Mouse (Mus musculus): ENCODE data around the gene Nkx1-1. TPM values are rescaled to one million over a fixed set of nuclear protein-coding genes. Genes with fewer than 3 reads are reported as not detected.

Gene Nkx1-1
- polyA plus RNA-seq, 1 experiment from 2014 or later, result 0.25 TPM

GRCm38 (mm10) chr5:33435941-33436340, 2.2 kb upstream of the Nkx1-1 start:
- Histone ChIP-seq H3K9me3 (no peaks in the 10 kb centered on the region), H3K27me3 (peaks cover 91% of the 10 kb centered on the region), H3K4me2 (no peak overlapping the region), H3K36me3 (no peaks in the 10 kb centered on the region), H3K9ac (no peak overlapping the region), H3K27ac (replicated peaks) (no peak overlapping the region), H3K4me3 (no peak overlapping the region), H3K4me1 (replicated peaks) (peaks cover 39% of the 10 kb centered on the region)
- 3% methylated on average over 4 of the region's 4 CpGs for WGBS
- ATAC-seq (ENCODE audit: low FRiP score, low read depth), result no peak

DNA sequence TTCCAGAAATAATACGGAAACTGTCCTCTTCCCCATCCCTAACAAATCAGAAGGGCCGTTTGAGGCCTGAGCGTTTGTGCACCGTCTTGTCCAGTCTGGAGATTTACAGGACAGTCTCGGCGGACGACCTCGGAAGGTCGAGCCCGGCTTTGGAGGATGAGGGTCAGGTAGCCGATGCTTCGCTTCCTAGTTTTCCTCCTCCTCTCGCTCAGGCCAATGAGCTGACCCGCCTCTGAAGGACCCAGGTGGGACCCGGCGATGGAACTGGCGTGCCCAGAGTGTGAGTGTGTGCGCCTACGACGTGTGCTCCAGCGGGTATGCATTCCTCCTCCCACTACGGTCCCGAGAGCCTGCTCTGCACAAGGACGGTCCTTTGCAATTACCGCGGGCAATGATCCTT, 1.4 kb upstream of the Nkx1-1 start:
- no peak for ATAC-seq (ENCODE audit: low FRiP score, low read depth)
- peaks cover 44% of the 10 kb centered on the region for H3K4me1 ChIP-seq (replicated peaks)
- no peak overlapping the region for H3K4me3 ChIP-seq
- no peak overlapping the region for H3K4me2 ChIP-seq
- no peaks in the 10 kb centered on the region for H3K36me3 ChIP-seq
- no peak overlapping the region for H3K9ac ChIP-seq
- H3K27me3 ChIP-seq, result peaks cover 90% of the 10 kb centered on the region
- H3K9me3 ChIP-seq, result no peaks in the 10 kb centered on the region
- no peak overlapping the region for H3K27ac ChIP-seq (replicated peaks)
- WGBS, result 2% methylated on average over 26 of the region's 26 CpGs

DNA sequence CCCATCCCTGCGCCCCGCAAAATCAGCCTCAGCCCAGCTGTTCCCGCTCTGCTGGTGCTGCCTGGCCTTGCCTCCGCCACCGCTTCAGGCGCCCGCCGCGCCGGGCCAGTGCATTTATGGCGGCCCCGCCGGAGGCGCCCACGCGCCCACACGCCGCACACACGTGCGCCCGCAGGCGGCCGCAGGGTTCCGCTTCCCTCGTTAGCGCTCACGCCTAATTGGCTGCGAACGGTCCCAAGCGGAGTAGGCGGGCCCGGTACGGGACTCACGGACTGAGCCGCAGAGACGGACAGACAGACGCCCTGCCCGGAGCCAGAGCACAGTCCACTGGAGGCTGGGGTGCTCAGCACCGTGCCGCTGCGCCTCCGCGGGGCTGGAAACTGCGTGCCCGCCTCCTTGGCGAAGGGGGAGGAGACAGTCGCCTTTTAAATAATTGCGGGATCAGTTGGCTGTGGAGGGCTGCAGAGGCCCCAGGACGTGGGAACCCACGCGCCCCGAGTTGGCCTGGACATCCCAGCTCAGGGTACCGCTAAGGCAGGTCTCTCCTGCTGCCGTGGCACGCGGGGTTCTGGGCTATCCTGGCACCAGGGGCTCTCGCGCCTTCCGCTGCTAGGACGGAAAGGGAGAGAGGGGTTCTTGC, 485 bp upstream of the Nkx1-1 start:
- H3K27me3 ChIP-seq, result peaks cover 90% of the 10 kb centered on the region
- ATAC-seq (ENCODE audit: low FRiP score, low read depth), result no peak
- H3K27ac ChIP-seq (replicated peaks), result no peak overlapping the region
- peak overlapping the region; percentile 26 for H3K4me3 ChIP-seq
- peaks cover 44% of the 10 kb centered on the region for H3K4me1 ChIP-seq (replicated peaks)
- peak overlapping the region; percentile 47 for H3K4me2 ChIP-seq
- 2% methylated on average over 58 of the region's 60 CpGs for WGBS
- no peaks in the 10 kb centered on the region for H3K36me3 ChIP-seq
- no peak overlapping the region for H3K9ac ChIP-seq
- H3K9me3 ChIP-seq, result no peaks in the 10 kb centered on the region

GRCm38 (mm10) chr5:33432057-33432935, 1.5 kb downstream of the Nkx1-1 start:
- Histone ChIP-seq H3K27ac (replicated peaks) (no peak overlapping the region), H3K27me3 (peaks cover 90% of the 10 kb centered on the region), H3K36me3 (no peaks in the 10 kb centered on the region), H3K4me2 (no peak overlapping the region; the same call in 1 of the 2 replicates), H3K9ac (no peak overlapping the region), H3K4me1 (replicated peaks) (peaks cover 39% of the 10 kb centered on the region), H3K4me3 (peak overlapping the region; percentile 12), H3K9me3 (no peaks in the 10 kb centered on the region)
- no peak for ATAC-seq (ENCODE audit: low FRiP score, low read depth)
- WGBS, result under 1% methylated on average over 39 of the region's 39 CpGs

DNA sequence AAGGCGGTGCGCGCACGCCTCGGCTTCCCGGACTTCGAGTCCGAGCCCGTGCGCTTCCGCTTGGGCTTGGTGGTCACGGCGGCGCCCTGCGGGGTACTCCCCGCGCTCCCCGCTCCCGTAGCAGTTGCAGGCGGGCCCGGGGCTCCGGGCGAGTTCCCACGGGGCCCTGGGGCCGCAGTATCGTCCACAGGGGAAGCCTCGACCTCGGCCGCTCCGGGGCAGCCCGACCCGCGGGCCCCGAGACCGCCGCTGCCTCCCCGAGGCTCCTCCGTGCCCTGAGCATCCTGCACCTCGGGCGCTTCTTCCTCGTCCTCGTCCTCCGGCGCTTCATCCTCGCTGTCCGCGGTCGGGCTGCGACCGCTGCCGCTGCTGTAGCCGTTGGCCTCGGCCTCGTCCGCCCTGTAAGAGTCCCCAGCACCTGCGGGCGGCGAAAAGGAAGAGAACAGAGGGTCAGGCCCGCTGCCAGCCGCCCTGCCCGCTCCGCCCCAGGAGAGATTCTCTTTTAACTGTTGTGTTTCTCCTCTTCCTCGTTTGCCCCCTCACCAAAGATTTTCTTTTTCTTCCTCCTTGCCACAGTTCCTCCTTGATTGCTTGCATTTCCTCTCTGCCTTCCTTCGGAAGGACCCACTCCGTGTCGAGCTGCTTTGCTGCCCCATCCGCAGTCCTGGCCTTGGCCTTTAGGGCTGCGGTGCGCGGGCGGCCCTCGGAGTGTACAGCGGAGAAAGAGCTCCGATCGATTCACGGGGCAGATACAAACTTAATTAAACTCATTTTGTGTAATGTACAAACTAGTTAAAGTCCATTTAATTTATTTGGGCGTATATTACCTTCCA, 2.4 kb downstream of the Nkx1-1 start:
- H3K4me1 ChIP-seq (replicated peaks), result peaks cover 39% of the 10 kb centered on the region
- H3K9me3 ChIP-seq, result no peaks in the 10 kb centered on the region
- ATAC-seq (ENCODE audit: low FRiP score, low read depth), result no peak
- WGBS, result under 1% methylated on average over 77 of the region's 77 CpGs
- H3K27ac ChIP-seq (replicated peaks), result no peak overlapping the region
- H3K36me3 ChIP-seq, result no peaks in the 10 kb centered on the region
- H3K4me3 ChIP-seq, result peak overlapping the region; percentile 12
- H3K27me3 ChIP-seq, result peaks cover 90% of the 10 kb centered on the region
- no peak overlapping the region for H3K9ac ChIP-seq
- peak overlapping the region; percentile 28 for H3K4me2 ChIP-seq

GRCm38 (mm10) chr5:33430511-33431172, 3.1 kb downstream of the Nkx1-1 start:
- peak overlapping the region; percentile 28 for H3K4me2 ChIP-seq
- H3K27ac ChIP-seq (replicated peaks), result no peak overlapping the region
- peak overlapping the region; percentile 12 for H3K4me3 ChIP-seq
- H3K36me3 ChIP-seq, result no peaks in the 10 kb centered on the region
- no peak for ATAC-seq (ENCODE audit: low FRiP score, low read depth)
- 2% methylated on average over 58 of the region's 64 CpGs for WGBS
- H3K27me3 ChIP-seq, result peaks cover 87% of the 10 kb centered on the region
- H3K4me1 ChIP-seq (replicated peaks), result peaks cover 39% of the 10 kb centered on the region
- no peak overlapping the region for H3K9ac ChIP-seq
- H3K9me3 ChIP-seq, result no peaks in the 10 kb centered on the region

GRCm38 (mm10) chr5:33430106-33430505, 3.7 kb downstream of the Nkx1-1 start:
- no peak overlapping the region for H3K4me3 ChIP-seq
- H3K9me3 ChIP-seq, result no peaks in the 10 kb centered on the region
- no peaks in the 10 kb centered on the region for H3K36me3 ChIP-seq
- H3K4me1 ChIP-seq (replicated peaks), result peaks cover 39% of the 10 kb centered on the region
- H3K9ac ChIP-seq, result no peak overlapping the region
- peak overlapping the region; percentile 28; the same call in 1 of the 2 replicates for H3K4me2 ChIP-seq
- H3K27ac ChIP-seq (replicated peaks), result no peak overlapping the region
- 4% methylated on average over 16 of the region's 16 CpGs for WGBS
- ATAC-seq (ENCODE audit: low FRiP score, low read depth), result no peak
- peaks cover 83% of the 10 kb centered on the region for H3K27me3 ChIP-seq

DNA sequence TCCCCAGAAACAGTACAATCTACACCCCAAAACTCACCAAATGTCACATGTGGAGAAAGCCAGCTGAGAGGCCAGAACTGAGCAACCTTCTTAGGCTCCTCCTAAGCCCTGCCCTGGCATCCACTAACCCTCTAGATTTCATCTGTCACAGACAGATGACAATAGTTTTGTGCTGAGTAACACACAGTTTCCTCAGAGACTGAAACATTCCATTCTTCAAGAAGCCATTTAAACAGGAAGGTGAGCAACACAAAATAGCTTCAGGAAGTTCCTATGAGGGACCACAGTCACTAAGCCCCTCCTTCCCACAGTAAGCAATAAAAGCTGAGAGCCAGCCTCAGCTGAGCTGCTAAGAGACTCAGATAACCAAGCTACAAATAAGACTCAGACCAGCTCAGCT, 6.3 kb downstream of the Nkx1-1 start:
- Histone ChIP-seq H3K36me3 (no peaks in the 10 kb centered on the region), H3K4me2 (no peak overlapping the region), H3K4me3 (no peak overlapping the region), H3K27ac (replicated peaks) (no peak overlapping the region), H3K27me3 (peaks cover 61% of the 10 kb centered on the region), H3K4me1 (replicated peaks) (peaks cover 15% of the 10 kb centered on the region), H3K9ac (no peak overlapping the region), H3K9me3 (no peaks in the 10 kb centered on the region)
- no peak for ATAC-seq (ENCODE audit: low FRiP score, low read depth)

DNA sequence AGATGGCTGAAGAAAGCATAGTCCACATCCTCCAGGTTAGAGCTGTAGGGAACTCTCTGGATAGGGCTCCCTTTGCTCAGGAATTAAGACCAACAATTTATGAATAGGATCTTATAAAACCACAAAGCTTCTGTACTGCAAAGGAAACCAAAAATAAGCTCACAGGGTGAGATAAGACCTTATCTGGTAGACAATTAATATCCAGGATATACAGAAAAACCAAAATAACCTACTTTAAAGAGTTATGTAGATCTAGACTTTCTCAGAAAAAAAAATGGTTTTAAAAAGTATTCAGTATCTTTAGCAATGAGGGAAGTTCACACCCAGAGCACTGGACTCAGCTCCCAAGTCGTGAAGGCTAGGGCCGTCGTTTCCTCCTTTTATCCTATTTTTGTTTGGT, 13.5 kb downstream of the Nkx1-1 start:
- Histone ChIP-seq H3K36me3 (no peaks in the 10 kb centered on the region), H3K27ac (replicated peaks) (no peak overlapping the region), H3K4me2 (no peak overlapping the region), H3K27me3 (peaks cover 6% of the 10 kb centered on the region; the same call in 1 of the 2 replicates), H3K9ac (no peak overlapping the region), H3K4me1 (replicated peaks) (no peaks in the 10 kb centered on the region), H3K4me3 (no peak overlapping the region), H3K9me3 (no peaks in the 10 kb centered on the region)
- ATAC-seq (ENCODE audit: low FRiP score, low read depth), result no peak
- 76% methylated on average over 3 of the region's 3 CpGs for whole genome bisulfite sequencing

DNA sequence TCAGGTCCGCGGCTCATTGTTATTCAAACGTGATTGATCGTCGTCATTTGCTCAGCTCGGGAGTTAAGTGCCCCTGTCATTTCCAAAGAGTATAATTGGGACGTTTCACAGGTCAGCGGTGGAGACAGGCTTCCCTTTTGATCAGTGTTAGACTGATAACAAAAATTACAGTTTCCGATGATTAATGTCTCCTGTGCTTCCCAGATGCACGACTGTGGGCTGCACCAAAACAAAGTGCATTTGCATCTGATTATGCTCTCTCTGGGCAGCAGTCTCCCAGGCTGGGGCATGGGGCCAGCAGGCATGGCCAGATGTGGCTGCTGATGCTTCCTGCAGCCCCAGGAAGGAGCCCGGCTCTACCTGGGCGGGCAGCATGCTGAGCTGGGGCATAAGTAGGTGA, 33.0 kb downstream of the Nkx1-1 start:
- Histone ChIP-seq H3K9me3 (no peaks in the 10 kb centered on the region), H3K4me2 (no peak overlapping the region), H3K27ac (replicated peaks) (no peak overlapping the region), H3K36me3 (no peaks in the 10 kb centered on the region), H3K27me3 (no peaks in the 10 kb centered on the region), H3K9ac (no peak overlapping the region), H3K4me1 (replicated peaks) (peaks cover 10% of the 10 kb centered on the region), H3K4me3 (no peak overlapping the region)
- 0 out of 2 replicates have a peak, but pooled peaks have one; percentile 51 for ATAC-seq (ENCODE audit: low FRiP score, low read depth)
- 35% methylated on average over 12 of the region's 12 CpGs for WGBS

- H3K4me1 ChIP-seq (replicated peaks), result peaks cover 19% of the 10 kb centered on the region
- no peak overlapping the region for H3K9ac ChIP-seq
- no peak overlapping the region for H3K27ac ChIP-seq (replicated peaks)
- no peaks in the 10 kb centered on the region for H3K9me3 ChIP-seq
- H3K36me3 ChIP-seq, result no peaks in the 10 kb centered on the region
- 68% methylated on average over 7 of the region's 7 CpGs for whole genome bisulfite sequencing
- no peaks in the 10 kb centered on the region for H3K27me3 ChIP-seq
- no peak overlapping the region for H3K4me2 ChIP-seq
- no peak overlapping the region for H3K4me3 ChIP-seq
- ATAC-seq (ENCODE audit: low FRiP score, low read depth), result no peak
These were observed 36.9 kb downstream of the Nkx1-1 start for GRCm38 (mm10) chr5:33396828-33397227.
